Mouse (Mus musculus): ENCODE results near the gene Fut11. TPM values are rescaled to one million over a fixed set of nuclear protein-coding genes. Genes with fewer than 3 reads are reported as not detected.

The Fut11 gene
- total RNA-seq, 2 experiments from 2014 or later = 5.9 to 10.7 TPM

- ATAC-seq (replicated peaks; ENCODE audit: low FRiP score, poor library complexity, severe bottlenecking) = no peak
These were observed 48.8 kb downstream of the Fut11 start for GRCm38 (mm10) chr14:20743614-20744013.

GRCm38 (mm10) chr14:20746935-20747334 is 52.2 kb downstream of the Fut11 start:
- ATAC-seq (replicated peaks; ENCODE audit: low FRiP score, poor library complexity, severe bottlenecking) = no peak

- no peak for ATAC-seq (replicated peaks; ENCODE audit: low FRiP score, poor library complexity, severe bottlenecking)
These were observed 53.6 kb downstream of the Fut11 start for GRCm38 (mm10) chr14:20748388-20748787.

- no peak for ATAC-seq (replicated peaks; ENCODE audit: low FRiP score, poor library complexity, severe bottlenecking)
These were observed 54.8 kb downstream of the Fut11 start for GRCm38 (mm10) chr14:20749494-20750051.

- no peak for ATAC-seq (replicated peaks; ENCODE audit: low FRiP score, poor library complexity, severe bottlenecking)
These were observed 55.7 kb downstream of the Fut11 start for GRCm38 (mm10) chr14:20750503-20750902.

Other genes starting within 250 kb of the Fut11 start
- not detected in 2 replicates for gene Cfap70, start 242.7 kb upstream of the Fut11 start, total RNA-seq (2015; ENCODE audit: low replicate concordance)
- gene Cfap70, start 242.7 kb upstream of the Fut11 start, total RNA-seq (2017; ENCODE audit: low replicate concordance) = not detected in 2 replicates
- 59.9 and 88.3 TPM in 2 replicates for gene Anxa7, start 214.8 kb upstream of the Fut11 start, total RNA-seq (2015; ENCODE audit: low replicate concordance)
- gene Anxa7, start 214.8 kb upstream of the Fut11 start, total RNA-seq (2017; ENCODE audit: low replicate concordance) = 60.6 and 79.3 TPM in 2 replicates
- 8.0 and 20.2 TPM in 2 replicates for gene Mss51, start 198.1 kb upstream of the Fut11 start, total RNA-seq (2015; ENCODE audit: low replicate concordance)
- gene Mss51, start 198.1 kb upstream of the Fut11 start, total RNA-seq (2017; ENCODE audit: low replicate concordance) = 5.6 and 15.4 TPM in 2 replicates
- gene Ppp3cb, start 148.4 kb upstream of the Fut11 start, total RNA-seq (2015; ENCODE audit: low replicate concordance) = 246 and 256 TPM in 2 replicates
- 136 and 181 TPM in 2 replicates for gene Ppp3cb, start 148.4 kb upstream of the Fut11 start, total RNA-seq (2017; ENCODE audit: low replicate concordance)
- gene Usp54, start 53.9 kb upstream of the Fut11 start, total RNA-seq (2015; ENCODE audit: low replicate concordance) = 4.0 and 8.4 TPM in 2 replicates
- 4.7 and 5.5 TPM in 2 replicates for gene Usp54, start 53.9 kb upstream of the Fut11 start, total RNA-seq (2017; ENCODE audit: low replicate concordance)
- gene Myoz1, start 38.4 kb upstream of the Fut11 start, total RNA-seq (2015; ENCODE audit: low replicate concordance) = not detected in 2 replicates
- gene Myoz1, start 38.4 kb upstream of the Fut11 start, total RNA-seq (2017; ENCODE audit: low replicate concordance) = not detected in 2 replicates
- gene Synpo2l, start 26.6 kb upstream of the Fut11 start, total RNA-seq (2015; ENCODE audit: low replicate concordance) = not detected in 2 replicates
- not detected in 2 replicates for gene Synpo2l, start 26.6 kb upstream of the Fut11 start, total RNA-seq (2017; ENCODE audit: low replicate concordance)
- gene Sec24c, start 20.7 kb upstream of the Fut11 start, total RNA-seq (2015; ENCODE audit: low replicate concordance) = 53.3 and 56.2 TPM in 2 replicates
- 34.0 and 80.6 TPM in 2 replicates for gene Sec24c, start 20.7 kb upstream of the Fut11 start, total RNA-seq (2017; ENCODE audit: low replicate concordance)
- 61.6 and 64.1 TPM in 2 replicates for gene Chchd1, start 8.0 kb downstream of the Fut11 start, total RNA-seq (2015; ENCODE audit: low replicate concordance)
- 14.1 and 65.5 TPM in 2 replicates for gene Chchd1, start 8.0 kb downstream of the Fut11 start, total RNA-seq (2017; ENCODE audit: low replicate concordance)
- gene Zswim8, start 12.6 kb downstream of the Fut11 start, total RNA-seq (2015; ENCODE audit: low replicate concordance) = 59.5 and 62.5 TPM in 2 replicates
- gene Zswim8, start 12.6 kb downstream of the Fut11 start, total RNA-seq (2017; ENCODE audit: low replicate concordance) = 29.8 and 30.5 TPM in 2 replicates
- gene Ndst2, start 39.6 kb downstream of the Fut11 start, total RNA-seq (2015; ENCODE audit: low replicate concordance) = 81.8 and 146 TPM in 2 replicates
- 27.3 and 33.1 TPM in 2 replicates for gene Ndst2, start 39.6 kb downstream of the Fut11 start, total RNA-seq (2017; ENCODE audit: low replicate concordance)
- 6.7 and 7.2 TPM in 2 replicates for gene Camk2g, start 99.1 kb downstream of the Fut11 start, total RNA-seq (2015; ENCODE audit: low replicate concordance)
- gene Camk2g, start 99.1 kb downstream of the Fut11 start, total RNA-seq (2017; ENCODE audit: low replicate concordance) = 3.6 and 6.9 TPM in 2 replicates
- gene Plau, start 141.7 kb downstream of the Fut11 start, total RNA-seq (2015; ENCODE audit: low replicate concordance) = 2.5 TPM in 1 of 2 replicates, not detected in the other
- 1.6 and 2.1 TPM in 2 replicates for gene Plau, start 141.7 kb downstream of the Fut11 start, total RNA-seq (2017; ENCODE audit: low replicate concordance)
- 37.5 and 45.3 TPM in 2 replicates for gene Vcl, start 234.4 kb downstream of the Fut11 start, total RNA-seq (2015; ENCODE audit: low replicate concordance)
- 32.4 and 38.9 TPM in 2 replicates for gene Vcl, start 234.4 kb downstream of the Fut11 start, total RNA-seq (2017; ENCODE audit: low replicate concordance)

Measured in erythroid progenitor cell, adult 5-6 weeks (primary cell).